Mouse (Mus musculus): ENCODE data around the gene Dhx37.
"Not testable (repeated sequence)": the region's sequence is repeated elsewhere in the genome, so short reads cannot be mapped to it uniquely, and the experiment has no call there.

The Dhx37 gene

GRCm38 (mm10) chr5:125408842-125409241 is 25.1 kb downstream of the Dhx37 start:
- DNase-seq (ENCODE audit: low read depth, low spot score), result no peak

GRCm38 (mm10) chr5:125407910-125408575 is 25.9 kb downstream of the Dhx37 start:
- DNase-seq (ENCODE audit: low read depth, low spot score), result no peak

- DNase-seq (ENCODE audit: low read depth, low spot score), result no peak
Observed at GRCm38 (mm10) chr5:125407020-125407830, 26.7 kb downstream of the Dhx37 start.

- DNase-seq (ENCODE audit: low read depth, low spot score), result no peak
Observed at GRCm38 (mm10) chr5:125406322-125407016, 27.5 kb downstream of the Dhx37 start.

GRCm38 (mm10) chr5:125405546-125406248 is 28.2 kb downstream of the Dhx37 start:
- DNase-seq (ENCODE audit: low read depth, low spot score), result no peak

- no peak for DNase-seq (ENCODE audit: low read depth, low spot score)
Observed at GRCm38 (mm10) chr5:125404903-125405545, 28.9 kb downstream of the Dhx37 start.

GRCm38 (mm10) chr5:125404536-125404902 is 29.4 kb downstream of the Dhx37 start:
- DNase-seq (ENCODE audit: low read depth, low spot score), result no peak

GRCm38 (mm10) chr5:125403481-125404465 is 30.1 kb downstream of the Dhx37 start:
- DNase-seq (ENCODE audit: low read depth, low spot score), result no peak

GRCm38 (mm10) chr5:125402991-125403390 is 30.9 kb downstream of the Dhx37 start:
- no peak for DNase-seq (ENCODE audit: low read depth, low spot score)

- DNase-seq (ENCODE audit: low read depth, low spot score), result no peak
Observed at GRCm38 (mm10) chr5:125402476-125402875, 31.4 kb downstream of the Dhx37 start.

- no peak for DNase-seq (ENCODE audit: low read depth, low spot score)
Observed at GRCm38 (mm10) chr5:125400903-125401302, 33.0 kb downstream of the Dhx37 start.

- DNase-seq (ENCODE audit: low read depth, low spot score), result no peak
Observed at GRCm38 (mm10) chr5:125395008-125395407, 38.9 kb downstream of the Dhx37 start.

GRCm38 (mm10) chr5:125393622-125394603 is 40.0 kb downstream of the Dhx37 start:
- DNase-seq (ENCODE audit: low read depth, low spot score), result no peak

GRCm38 (mm10) chr5:125392977-125393621 is 40.8 kb downstream of the Dhx37 start:
- no peak for DNase-seq (ENCODE audit: low read depth, low spot score)

GRCm38 (mm10) chr5:125392618-125392976 is 41.3 kb downstream of the Dhx37 start:
- DNase-seq (ENCODE audit: low read depth, low spot score), result no peak

- DNase-seq (ENCODE audit: low read depth, low spot score), result not testable (repeated sequence)
Observed at GRCm38 (mm10) chr5:125392176-125392575, 41.7 kb downstream of the Dhx37 start.

GRCm38 (mm10) chr5:125391609-125392008 is 42.3 kb downstream of the Dhx37 start:
- no peak for DNase-seq (ENCODE audit: low read depth, low spot score)

GRCm38 (mm10) chr5:125390906-125391477 is 42.9 kb downstream of the Dhx37 start:
- DNase-seq (ENCODE audit: low read depth, low spot score), result no peak
